Mouse (Mus musculus): Measurements from ENCODE around the gene Obscn.

GRCm38 (mm10) chr11:59130782-59131181, 5.4 kb downstream of the Obscn start:
- TF ChIP-seq CTCF (IDR thresholded peaks at IDR 0.05; ENCODE audit: borderline replicate concordance, insufficient read depth, low read depth, low read length) (no peak), POLR2A (IDR thresholded peaks at IDR 0.05; ENCODE audit: borderline replicate concordance, insufficient read depth, low read length) (no peak)
